Mouse (Mus musculus) embryonic facial prominence, embryonic 14.5 days (tissue): ENCODE measurements around the gene Klhl23. TPM values are rescaled to one million over a fixed set of nuclear protein-coding genes. Genes with fewer than 3 reads are reported as not detected.
A peak's percentile ranks its signal among the peaks of the same experiment; 100 is the strongest.
"Not testable (repeated sequence)": the region's sequence is repeated elsewhere in the genome, so short reads cannot be mapped to it uniquely, and the experiment has no call there.

Source experiments
- ATAC-seq: fragments of 200-750 bp; cut with Nextera tagmentation; 2 replicates; pipeline ENCODE4 v1.8.0; 2017; ENCODE audit warnings: low read depth, moderate number of reproducible peaks, moderate TSS enrichment
- DNase-seq: peaks from one replicate; pipeline ENCODE4 v3.0.0-alpha.2; 2015; ENCODE audit warnings: low spot score
- H3K27ac ChIP-seq: fragments of 300-500 bp; sonication (generic); replicated peaks from 2 replicates; pipeline ENCODE4 v1.5.1; 2014; ENCODE audit warnings: low read depth, mild to moderate bottlenecking, low read length, moderate library complexity
- H3K27me3 ChIP-seq: fragments of 300-500 bp; sonication (generic); replicated peaks from 2 replicates; pipeline ENCODE4 v1.6.1; 2014; ENCODE audit warnings: low read length; ENCODE audit not compliant: control insufficient read depth, insufficient read depth
- H3K36me3 ChIP-seq: fragments of 300-500 bp; sonication (generic); 2 replicates; pipeline ENCODE4 v1.6.1; 2014; ENCODE audit warnings: low read length, mixed read lengths; ENCODE audit not compliant: control insufficient read depth, insufficient read depth
- H3K4me1 ChIP-seq: fragments of 300-500 bp; sonication (generic); 2 replicates; pipeline ENCODE4 v1.6.1; 2014; ENCODE audit warnings: antibody characterized with exemption, low read length; ENCODE audit not compliant: control insufficient read depth, insufficient read depth
- H3K4me2 ChIP-seq: fragments of 300-500 bp; sonication (generic); 2 replicates; pipeline ENCODE4 v1.6.1; 2014; ENCODE audit warnings: low read depth, mild to moderate bottlenecking, low read length, moderate library complexity, mixed read lengths
- H3K4me3 ChIP-seq: fragments of 300-500 bp; sonication (generic); 2 replicates; pipeline ENCODE4 v1.5.1; 2014; ENCODE audit warnings: low read depth, mild to moderate bottlenecking, low read length
- H3K9ac ChIP-seq: fragments of 300-500 bp; sonication (generic); 2 replicates; pipeline ENCODE4 v1.6.1; 2014; ENCODE audit warnings: low read depth, mild to moderate bottlenecking, low read length, moderate library complexity, mixed read lengths
- H3K9me3 ChIP-seq: fragments of 300-500 bp; sonication (generic); 2 replicates; pipeline ENCODE4 v1.6.1; 2016; ENCODE audit warnings: low read length; ENCODE audit not compliant: control insufficient read depth
- WGBS: fragments of 180-500 bp; shearing (Covaris S2); extraction: QIAGEN DNeasy Blood & Tissue Kit; methylation state at CpG from one replicate; pipeline ENCODE4 v1.1.7; 2014; 5-methylcytosine and 5-hydroxymethylcytosine counted together
- polyA plus RNA-seq: library from polyadenylated mRNA; unstranded; fragments of >200 nt; fragmentation: Nextera tagmentation; extraction: Ambion mirVana; gene quantifications from 2 replicates; pipeline ENCODE4 v1.2.1, GENCODE M21; 2014

Klhl23 gene
- polyA plus RNA-seq, 1 experiment from 2014 or later = 20.8 TPM

- Histone ChIP-seq H3K4me1 (no peaks in the 10 kb centered on the region), H3K27me3 (no peaks in the 10 kb centered on the region), H3K9me3 (no peaks in the 10 kb centered on the region), H3K36me3 (no peaks in the 10 kb centered on the region), H3K4me2 (no peak overlapping the region), H3K9ac (no peak overlapping the region), H3K4me3 (no peak overlapping the region), H3K27ac (no peak overlapping the region)
- ATAC-seq (peak; percentile 22; the same call in 1 of the 2 replicates), DNase-seq (peak; percentile 38)
- 58% methylated on average over 5 of the region's 5 CpGs for WGBS
These were observed 18.8 kb upstream of the Klhl23 start for GRCm38 (mm10) chr2:69802911-69803312.

GRCm38 (mm10) chr2:69803756-69804155 lies 18.0 kb upstream of the Klhl23 start:
- no peak for ATAC-seq

GRCm38 (mm10) chr2:69804663-69805062 lies 17.1 kb upstream of the Klhl23 start:
- not testable (repeated sequence) for H3K4me2 ChIP-seq, H3K27ac ChIP-seq, DNase-seq, ATAC-seq, H3K9me3 ChIP-seq, H3K27me3 ChIP-seq, H3K9ac ChIP-seq, H3K4me1 ChIP-seq, H3K36me3 ChIP-seq, H3K4me3 ChIP-seq
- WGBS = 85% methylated on average over 8 of the region's 9 CpGs

More at GRCm38 (mm10) chr2:69803756-69804155, 18.0 kb upstream of the Klhl23 start:
- H3K36me3 ChIP-seq = no peaks in the 10 kb centered on the region
- no peak overlapping the region for H3K4me3 ChIP-seq
- no peaks in the 10 kb centered on the region for H3K4me1 ChIP-seq
- H3K4me2 ChIP-seq = no peak overlapping the region
- H3K9ac ChIP-seq = no peak overlapping the region
- no peaks in the 10 kb centered on the region for H3K9me3 ChIP-seq
- H3K27me3 ChIP-seq = no peaks in the 10 kb centered on the region
- WGBS = 61% methylated on average over 8 of the region's 8 CpGs
- DNase-seq = no peak
- no peak overlapping the region for H3K27ac ChIP-seq

- ATAC-seq (no peak), DNase-seq (no peak)
- H3K9me3 ChIP-seq = no peaks in the 10 kb centered on the region
- no peak overlapping the region for H3K27ac ChIP-seq
- H3K9ac ChIP-seq = no peak overlapping the region
- no peaks in the 10 kb centered on the region for H3K4me1 ChIP-seq
- no peaks in the 10 kb centered on the region for H3K36me3 ChIP-seq
- no peaks in the 10 kb centered on the region for H3K27me3 ChIP-seq
- 64% methylated on average over 15 of the region's 15 CpGs for WGBS
- no peak overlapping the region for H3K4me2 ChIP-seq
- H3K4me3 ChIP-seq = no peak overlapping the region
These were observed 11.6 kb upstream of the Klhl23 start for GRCm38 (mm10) chr2:69810169-69810568.

- not testable (repeated sequence) for H3K36me3 ChIP-seq, H3K4me2 ChIP-seq, H3K27ac ChIP-seq, H3K9me3 ChIP-seq, H3K4me3 ChIP-seq, DNase-seq, H3K4me1 ChIP-seq, ATAC-seq, H3K27me3 ChIP-seq, H3K9ac ChIP-seq
- 69% methylated on average over 7 of the region's 7 CpGs for WGBS
These were observed 10.4 kb upstream of the Klhl23 start for GRCm38 (mm10) chr2:69811349-69811748.

- H3K4me1 ChIP-seq = peaks cover 2% of the 10 kb centered on the region; the same call in 1 of the 2 replicates
- no peak overlapping the region for H3K27ac ChIP-seq
- H3K4me2 ChIP-seq = no peak overlapping the region
- H3K4me3 ChIP-seq = no peak overlapping the region
- DNase-seq = no peak
- no peak overlapping the region for H3K9ac ChIP-seq
- no peaks in the 10 kb centered on the region for H3K9me3 ChIP-seq
- WGBS = 81% methylated on average over 5 of the region's 5 CpGs
- ATAC-seq = no peak
- no peaks in the 10 kb centered on the region for H3K36me3 ChIP-seq
- H3K27me3 ChIP-seq = no peaks in the 10 kb centered on the region
These were observed 5.2 kb upstream of the Klhl23 start for GRCm38 (mm10) chr2:69816575-69816974.

- no peaks in the 10 kb centered on the region for H3K36me3 ChIP-seq
- no peak overlapping the region for H3K9ac ChIP-seq
- DNase-seq (no peak), ATAC-seq (no peak)
- no peaks in the 10 kb centered on the region for H3K9me3 ChIP-seq
- H3K4me2 ChIP-seq = no peak overlapping the region
- H3K4me3 ChIP-seq = no peak overlapping the region
- H3K27ac ChIP-seq = no peak overlapping the region
- H3K4me1 ChIP-seq = peaks cover 4% of the 10 kb centered on the region; the same call in 1 of the 2 replicates
- WGBS = 75% methylated on average over 9 of the region's 9 CpGs
- H3K27me3 ChIP-seq = no peaks in the 10 kb centered on the region
These were observed 3.2 kb upstream of the Klhl23 start for GRCm38 (mm10) chr2:69818350-69819085.

GRCm38 (mm10) chr2:69820201-69820600 lies 1.5 kb upstream of the Klhl23 start:
- peaks cover 9% of the 10 kb centered on the region for H3K4me1 ChIP-seq
- H3K4me2 ChIP-seq = no peak overlapping the region
- WGBS = 68% methylated on average over 1 of the region's 1 CpGs
- no peaks in the 10 kb centered on the region for H3K27me3 ChIP-seq
- H3K36me3 ChIP-seq = no peaks in the 10 kb centered on the region
- DNase-seq (no peak), ATAC-seq (no peak)
- no peak overlapping the region for H3K4me3 ChIP-seq
- no peaks in the 10 kb centered on the region for H3K9me3 ChIP-seq
- no peak overlapping the region for H3K9ac ChIP-seq
- no peak overlapping the region for H3K27ac ChIP-seq
